Mouse (Mus musculus) hindbrain, embryonic 13.5 days (tissue): ENCODE measurements around the gene Scn5a. TPM values are rescaled to one million over a fixed set of nuclear protein-coding genes. Genes with fewer than 3 reads are reported as not detected.

Experiments used
- ATAC-seq: fragments of 200-750 bp; cut with Nextera tagmentation; 2 replicates; pipeline ENCODE4 v1.8.0; 2017; ENCODE audit warnings: moderate TSS enrichment; ENCODE audit not compliant: low FRiP score
- H3K27ac ChIP-seq: fragments of 300-500 bp; sonication (generic); 2 replicates; pipeline ENCODE4 v1.5.1; 2015; ENCODE audit warnings: inconsistent platforms, mild to moderate bottlenecking, moderate library complexity
- H3K27me3 ChIP-seq: fragments of 300-500 bp; sonication (generic); 2 replicates; pipeline ENCODE4 v1.6.1; 2015; ENCODE audit warnings: mild to moderate bottlenecking, inconsistent platforms
- H3K36me3 ChIP-seq: fragments of 300-500 bp; sonication (generic); 2 replicates; pipeline ENCODE4 v1.6.1; 2015; ENCODE audit warnings: mild to moderate bottlenecking, inconsistent platforms
- H3K4me1 ChIP-seq: fragments of 300-500 bp; sonication (generic); replicated peaks from 2 replicates; pipeline ENCODE4 v1.6.1; 2015; ENCODE audit warnings: inconsistent platforms
- H3K4me2 ChIP-seq: fragments of 300-500 bp; sonication (generic); 2 replicates; pipeline ENCODE4 v1.6.1; 2015; ENCODE audit warnings: inconsistent platforms, mild to moderate bottlenecking, moderate library complexity
- H3K4me3 ChIP-seq: fragments of 300-500 bp; sonication (generic); 2 replicates; pipeline ENCODE4 v1.5.1; 2015; ENCODE audit warnings: mild to moderate bottlenecking, inconsistent platforms
- H3K9ac ChIP-seq: fragments of 300-500 bp; sonication (generic); 2 replicates; pipeline ENCODE4 v1.6.1; 2015; ENCODE audit warnings: mild to moderate bottlenecking, inconsistent platforms
- H3K9me3 ChIP-seq: fragments of 300-500 bp; sonication (generic); 2 replicates; pipeline ENCODE4 v1.6.1; 2016; ENCODE audit warnings: inconsistent platforms
- WGBS: fragments of 180-500 bp; shearing (Covaris S2); methylation state at CpG from one replicate; pipeline ENCODE4 v1.1.7; 2015; 5-methylcytosine and 5-hydroxymethylcytosine counted together
- polyA plus RNA-seq: library from polyadenylated mRNA; unstranded; fragments of >200 nt; fragmentation: Nextera tagmentation; extraction: Ambion mirVana; gene quantifications from 2 replicates; pipeline ENCODE4 v1.2.1, GENCODE M21; 2015

Gene Scn5a
- polyA plus RNA-seq, 1 experiment from 2014 or later: 0.25 TPM

GRCm38 (mm10) chr9:119473011-119473410 is 105.8 kb downstream of the Scn5a start:
- Histone ChIP-seq H3K4me1 (peaks cover 12% of the 10 kb centered on the region), H3K27me3 (no peaks in the 10 kb centered on the region), H3K9ac (no peak overlapping the region), H3K27ac (no peak overlapping the region), H3K4me3 (no peak overlapping the region), H3K9me3 (no peaks in the 10 kb centered on the region), H3K4me2 (no peak overlapping the region), H3K36me3 (peaks cover 24% of the 10 kb centered on the region)
- 89% methylated on average over 1 of the region's 1 CpGs for WGBS
- ATAC-seq: no peak

GRCm38 (mm10) chr9:119472412-119472918 is 106.4 kb downstream of the Scn5a start:
- WGBS: 82% methylated on average over 11 of the region's 11 CpGs
- no peak for ATAC-seq

GRCm38 (mm10) chr9:119469691-119470353 is 109.0 kb downstream of the Scn5a start:
- ATAC-seq: no peak
- Histone ChIP-seq H3K4me2 (no peak overlapping the region), H3K9ac (no peak overlapping the region), H3K4me3 (no peak overlapping the region), H3K4me1 (peaks cover 5% of the 10 kb centered on the region; the same call in 1 of the 2 replicates), H3K36me3 (peaks cover 52% of the 10 kb centered on the region), H3K27me3 (no peaks in the 10 kb centered on the region), H3K27ac (no peak overlapping the region), H3K9me3 (no peaks in the 10 kb centered on the region)
- WGBS: 78% methylated on average over 8 of the region's 8 CpGs

More at GRCm38 (mm10) chr9:119472412-119472918, 106.4 kb downstream of the Scn5a start:
- peaks cover 29% of the 10 kb centered on the region for H3K36me3 ChIP-seq
- H3K9ac ChIP-seq: no peak overlapping the region
- H3K27me3 ChIP-seq: no peaks in the 10 kb centered on the region
- H3K27ac ChIP-seq: no peak overlapping the region
- no peak overlapping the region for H3K4me3 ChIP-seq
- no peak overlapping the region for H3K4me2 ChIP-seq
- H3K9me3 ChIP-seq: no peaks in the 10 kb centered on the region
- peaks cover 8% of the 10 kb centered on the region; the same call in 1 of the 2 replicates for H3K4me1 ChIP-seq

GRCm38 (mm10) chr9:119465595-119465994 is 113.2 kb downstream of the Scn5a start:
- H3K9me3 ChIP-seq: no peaks in the 10 kb centered on the region
- no peaks in the 10 kb centered on the region for H3K27me3 ChIP-seq
- ATAC-seq: 0 out of 2 replicates have a peak, but pooled peaks have one; percentile 52
- WGBS: 53% methylated on average over 7 of the region's 7 CpGs
- no peak overlapping the region for H3K4me3 ChIP-seq
- no peak overlapping the region for H3K4me2 ChIP-seq
- H3K9ac ChIP-seq: no peak overlapping the region
- no peaks in the 10 kb centered on the region for H3K4me1 ChIP-seq
- no peak overlapping the region for H3K27ac ChIP-seq
- peaks cover 74% of the 10 kb centered on the region for H3K36me3 ChIP-seq

GRCm38 (mm10) chr9:119465056-119465455 is 113.8 kb downstream of the Scn5a start:
- WGBS: 86% methylated on average over 6 of the region's 6 CpGs
- Histone ChIP-seq H3K27me3 (no peaks in the 10 kb centered on the region), H3K9me3 (no peaks in the 10 kb centered on the region), H3K4me1 (no peaks in the 10 kb centered on the region), H3K9ac (no peak overlapping the region), H3K4me3 (no peak overlapping the region), H3K27ac (no peak overlapping the region), H3K4me2 (no peak overlapping the region), H3K36me3 (peaks cover 70% of the 10 kb centered on the region)
- no peak for ATAC-seq

- no peaks in the 10 kb centered on the region for H3K4me1 ChIP-seq
- H3K9ac ChIP-seq: no peak overlapping the region
- 43% methylated on average over 8 of the region's 8 CpGs for WGBS
- no peak overlapping the region for H3K4me2 ChIP-seq
- peak; percentile 72; the same call in 1 of the 2 replicates for ATAC-seq
- no peaks in the 10 kb centered on the region for H3K9me3 ChIP-seq
- peaks cover 60% of the 10 kb centered on the region for H3K36me3 ChIP-seq
- H3K4me3 ChIP-seq: no peak overlapping the region
- H3K27ac ChIP-seq: no peak overlapping the region
- H3K27me3 ChIP-seq: no peaks in the 10 kb centered on the region
These were observed 118.4 kb downstream of the Scn5a start for GRCm38 (mm10) chr9:119460410-119460809.

GRCm38 (mm10) chr9:119457122-119457521 is 121.7 kb downstream of the Scn5a start:
- H3K4me1 ChIP-seq: no peaks in the 10 kb centered on the region
- H3K4me3 ChIP-seq: no peak overlapping the region
- 92% methylated on average over 14 of the region's 14 CpGs for WGBS
- H3K27me3 ChIP-seq: no peaks in the 10 kb centered on the region
- peaks cover 47% of the 10 kb centered on the region for H3K36me3 ChIP-seq
- ATAC-seq: no peak
- H3K27ac ChIP-seq: no peak overlapping the region
- H3K9ac ChIP-seq: no peak overlapping the region
- H3K9me3 ChIP-seq: no peaks in the 10 kb centered on the region
- no peak overlapping the region for H3K4me2 ChIP-seq

- Histone ChIP-seq H3K4me3 (no peak overlapping the region), H3K4me1 (no peaks in the 10 kb centered on the region), H3K9ac (no peak overlapping the region), H3K4me2 (no peak overlapping the region), H3K36me3 (peaks cover 53% of the 10 kb centered on the region), H3K27me3 (no peaks in the 10 kb centered on the region), H3K27ac (no peak overlapping the region), H3K9me3 (no peaks in the 10 kb centered on the region)
- WGBS: 96% methylated on average over 14 of the region's 14 CpGs
- ATAC-seq: no peak
These were observed 122.8 kb downstream of the Scn5a start for GRCm38 (mm10) chr9:119455967-119456366.

GRCm38 (mm10) chr9:119445737-119446136 is 133.1 kb downstream of the Scn5a start:
- WGBS: 39% methylated on average over 6 of the region's 6 CpGs
- no peaks in the 10 kb centered on the region for H3K9me3 ChIP-seq

GRCm38 (mm10) chr9:119444738-119445429 is 133.9 kb downstream of the Scn5a start, which contains the start of gene Exog:
Gene Exog, plus strand, starts transcription at chr9:119444943.
- Histone ChIP-seq H3K9ac (peak within 1 kb of the TSS; percentile 95), H3K27me3 (no peaks in the 10 kb centered on the region), H3K9me3 (no peaks in the 10 kb centered on the region), H3K36me3 (peaks cover 33% of the 10 kb centered on the region), H3K4me3 (peak within 1 kb of the TSS; percentile 88), H3K27ac (peak within 1 kb of the TSS; percentile 90), H3K4me2 (peak within 1 kb of the TSS; percentile 94), H3K4me1 (peaks cover 23% of the 10 kb centered on the region)
- ATAC-seq: peak; percentile 92
- WGBS: under 1% methylated on average over 52 of the region's 52 CpGs

More at GRCm38 (mm10) chr9:119445737-119446136, 133.1 kb downstream of the Scn5a start:
- peak overlapping the region; percentile 88 for H3K4me3 ChIP-seq
- H3K4me1 ChIP-seq: peaks cover 23% of the 10 kb centered on the region
- H3K27ac ChIP-seq: peak overlapping the region; percentile 90; the same call in 1 of the 2 replicates
- ATAC-seq: no peak
- H3K4me2 ChIP-seq: peak overlapping the region; percentile 94
- H3K9ac ChIP-seq: peak overlapping the region; percentile 95
- peaks cover 39% of the 10 kb centered on the region for H3K36me3 ChIP-seq
- no peaks in the 10 kb centered on the region for H3K27me3 ChIP-seq

GRCm38 (mm10) chr9:119438498-119439000 is 140.3 kb downstream of the Scn5a start:
- Histone ChIP-seq H3K36me3 (peaks cover 57% of the 10 kb centered on the region), H3K27ac (no peak overlapping the region), H3K27me3 (no peaks in the 10 kb centered on the region), H3K9me3 (no peaks in the 10 kb centered on the region), H3K4me1 (no peaks in the 10 kb centered on the region), H3K4me3 (no peak overlapping the region), H3K4me2 (no peak overlapping the region), H3K9ac (no peak overlapping the region)
- ATAC-seq: no peak
- WGBS: 96% methylated on average over 9 of the region's 9 CpGs

GRCm38 (mm10) chr9:119438065-119438464 is 140.8 kb downstream of the Scn5a start:
- Histone ChIP-seq H3K9ac (no peak overlapping the region), H3K9me3 (no peaks in the 10 kb centered on the region), H3K36me3 (peaks cover 60% of the 10 kb centered on the region), H3K27ac (no peak overlapping the region), H3K4me3 (no peak overlapping the region), H3K27me3 (no peaks in the 10 kb centered on the region), H3K4me2 (no peak overlapping the region), H3K4me1 (no peaks in the 10 kb centered on the region)
- WGBS: 96% methylated on average over 12 of the region's 12 CpGs
- no peak for ATAC-seq
